Mouse (Mus musculus) stomach, postnatal 0 days (tissue): ENCODE results near the gene Ryr1. TPM values are rescaled to one million over a fixed set of nuclear protein-coding genes. Genes with fewer than 3 reads are reported as not detected.
"Not testable (repeated sequence)": the region's sequence is repeated elsewhere in the genome, so short reads cannot be mapped to it uniquely, and the experiment has no call there.

Experiments used
- ATAC-seq: fragments of 200-750 bp; cut with Nextera tagmentation; 2 replicates; pipeline ENCODE4 v1.8.0; 2017; ENCODE audit not compliant: low FRiP score, low TSS enrichment
- DNase-seq: peaks from one replicate; pipeline ENCODE4 v3.0.0-alpha.2; 2016; ENCODE audit warnings: low spot score
- H3K27ac ChIP-seq: fragments of 300-500 bp; sonication (generic); replicated peaks from 2 replicates; pipeline ENCODE4 v1.5.1; 2014; ENCODE audit warnings: mild to moderate bottlenecking, control low read depth
- H3K27me3 ChIP-seq: fragments of 300-500 bp; sonication (generic); 2 replicates; pipeline ENCODE4 v1.6.1; 2014; ENCODE audit warnings: low read length; ENCODE audit not compliant: control insufficient read depth, insufficient read depth
- H3K36me3 ChIP-seq: fragments of 300-500 bp; sonication (generic); 2 replicates; pipeline ENCODE4 v1.6.1; 2014; ENCODE audit warnings: low read length, mixed read lengths; ENCODE audit not compliant: control insufficient read depth, insufficient read depth
- H3K4me1 ChIP-seq: fragments of 300-500 bp; sonication (generic); replicated peaks from 2 replicates; pipeline ENCODE4 v1.6.1; 2014; ENCODE audit warnings: antibody characterized with exemption; ENCODE audit not compliant: control insufficient read depth, insufficient read depth
- H3K4me2 ChIP-seq: fragments of 300-500 bp; sonication (generic); replicated peaks from 2 replicates; pipeline ENCODE4 v1.6.1; 2014; ENCODE audit warnings: low read depth, mild to moderate bottlenecking, control low read depth, moderate library complexity
- H3K4me3 ChIP-seq: fragments of 300-500 bp; sonication (generic); 2 replicates; pipeline ENCODE4 v1.5.1; 2014; ENCODE audit warnings: low read depth, low read length, control low read depth
- H3K9ac ChIP-seq: fragments of 300-500 bp; sonication (generic); 2 replicates; pipeline ENCODE4 v1.6.1; 2014; ENCODE audit warnings: mild to moderate bottlenecking, low read length, control low read depth, mixed read lengths
- H3K9me3 ChIP-seq: fragments of 300-500 bp; sonication (generic); 2 replicates; pipeline ENCODE4 v1.6.1; 2016; ENCODE audit warnings: low read length; ENCODE audit not compliant: control insufficient read depth
- CTCF ChIP-seq: IDR thresholded peaks from 2 replicates; pipeline ENCODE4 v1.5.1; 2016; ENCODE audit warnings: antibody characterized with exemption, low read depth, mild to moderate bottlenecking, moderate library complexity
- EP300 ChIP-seq: optimal IDR thresholded peaks from 2 replicates; pipeline ENCODE3; 2016; ENCODE audit warnings: antibody characterized with exemption
- WGBS: fragments of 180-500 bp; shearing (Covaris S2); extraction: QIAGEN DNeasy Blood & Tissue Kit; methylation state at CpG from one replicate; pipeline ENCODE4 v1.1.7; 2014; 5-methylcytosine and 5-hydroxymethylcytosine counted together
- polyA plus RNA-seq: library from polyadenylated mRNA; unstranded; fragments of >200 nt; fragmentation: Nextera tagmentation; extraction: Ambion mirVana; gene quantifications from 2 replicates; pipeline ENCODE4 v1.2.1, GENCODE M21; 2015

Ryr1 gene
- polyA plus RNA-seq, 1 experiment from 2014 or later: 0.11 TPM

- no peak for ATAC-seq
- no peak overlapping the region for H3K27ac ChIP-seq
- no peaks in the 10 kb centered on the region for H3K27me3 ChIP-seq
- no peak overlapping the region for H3K9ac ChIP-seq
- H3K4me3 ChIP-seq: no peak overlapping the region
- H3K4me1 ChIP-seq: no peaks in the 10 kb centered on the region
- no peak for DNase-seq
- no peaks in the 10 kb centered on the region for H3K36me3 ChIP-seq
- H3K4me2 ChIP-seq: no peak overlapping the region
- H3K9me3 ChIP-seq: no peaks in the 10 kb centered on the region
- WGBS: 82% methylated on average over 12 of the region's 12 CpGs
- TF ChIP-seq EP300 (no peak), CTCF (no peak)
These were observed 54.4 kb downstream of the Ryr1 start for GRCm38 (mm10) chr7:29070364-29071168.

DNA sequence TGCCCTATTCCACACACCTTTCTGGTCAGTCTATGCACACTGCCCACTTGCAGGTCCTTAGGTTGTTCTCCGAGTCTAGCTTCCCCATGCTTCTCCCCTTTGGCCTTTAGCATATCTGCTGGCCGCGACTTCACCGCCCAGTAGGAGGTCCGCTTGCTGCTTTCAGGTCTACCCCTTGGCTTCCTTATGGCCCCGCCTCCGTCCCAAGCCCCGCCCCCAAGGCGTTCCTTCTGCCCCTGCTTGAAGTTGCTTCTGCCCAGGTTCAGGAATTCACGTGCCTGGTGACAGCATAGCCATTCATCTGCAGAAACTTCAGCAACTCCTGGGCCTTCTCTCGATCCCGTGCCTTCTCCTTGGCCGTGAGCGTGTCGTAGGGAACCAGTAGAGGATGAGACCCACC, 57.2 kb downstream of the Ryr1 start:
- peak; percentile 83 for DNase-seq
- Histone ChIP-seq H3K27me3 (no peaks in the 10 kb centered on the region), H3K4me3 (no peak overlapping the region), H3K36me3 (no peaks in the 10 kb centered on the region), H3K27ac (no peak overlapping the region), H3K9me3 (no peaks in the 10 kb centered on the region), H3K4me2 (no peak overlapping the region), H3K9ac (no peak overlapping the region), H3K4me1 (no peaks in the 10 kb centered on the region)
- 10% methylated on average over 15 of the region's 15 CpGs for WGBS
- TF ChIP-seq CTCF (no peak), EP300 (no peak)
- peak; percentile 44; the same call in 1 of the 2 replicates for ATAC-seq

GRCm38 (mm10) chr7:29063476-29063875, 61.5 kb downstream of the Ryr1 start:
- not testable (repeated sequence) for DNase-seq, H3K36me3 ChIP-seq, H3K4me1 ChIP-seq, H3K27ac ChIP-seq, H3K4me3 ChIP-seq, H3K4me2 ChIP-seq, ATAC-seq, H3K9me3 ChIP-seq, H3K9ac ChIP-seq, H3K27me3 ChIP-seq
- WGBS: 64% methylated on average over 7 of the region's 7 CpGs

DNA sequence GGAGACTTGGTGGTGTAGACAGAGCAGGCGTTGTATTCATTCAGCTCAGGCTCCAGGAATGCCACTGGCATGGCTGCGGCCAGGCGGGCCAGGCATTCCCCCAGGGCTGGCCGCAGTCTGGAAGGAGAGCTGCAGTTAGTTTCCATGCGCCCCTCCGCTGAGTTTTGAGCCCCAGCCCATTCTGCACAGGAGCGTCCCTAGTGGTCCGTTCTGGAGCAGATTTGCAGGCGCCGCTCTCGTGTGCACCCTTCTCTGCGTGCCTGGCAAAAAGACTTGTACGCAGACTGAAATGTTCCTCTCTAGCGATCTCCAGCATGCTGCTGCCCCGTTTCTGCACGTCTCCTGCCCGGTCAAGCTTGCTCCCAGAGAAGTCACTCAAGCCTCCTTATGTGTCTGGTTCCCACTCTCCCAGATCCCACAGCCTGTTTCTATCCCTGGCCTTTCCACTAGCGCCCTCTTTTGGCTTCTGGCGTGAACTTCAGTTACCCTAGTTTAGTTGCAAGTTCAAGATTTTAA, 63.4 kb downstream of the Ryr1 start:
- 10% methylated on average over 19 of the region's 19 CpGs for WGBS
- ATAC-seq (0 out of 2 replicates have a peak, but pooled peaks have one; percentile 19), DNase-seq (peak; percentile 37)
- H3K27me3 ChIP-seq: no peaks in the 10 kb centered on the region
- no peak overlapping the region for H3K4me2 ChIP-seq
- no peak overlapping the region for H3K9ac ChIP-seq
- H3K9me3 ChIP-seq: no peaks in the 10 kb centered on the region
- H3K36me3 ChIP-seq: no peaks in the 10 kb centered on the region
- no peak overlapping the region for H3K27ac ChIP-seq
- TF ChIP-seq EP300: no peak
- TF ChIP-seq CTCF: peak; percentile 64
- H3K4me3 ChIP-seq: no peak overlapping the region
- no peaks in the 10 kb centered on the region for H3K4me1 ChIP-seq

- Histone ChIP-seq H3K27ac (no peak overlapping the region), H3K9ac (no peak overlapping the region), H3K27me3 (no peaks in the 10 kb centered on the region), H3K4me3 (no peak overlapping the region), H3K4me1 (no peaks in the 10 kb centered on the region), H3K36me3 (no peaks in the 10 kb centered on the region), H3K9me3 (no peaks in the 10 kb centered on the region), H3K4me2 (no peak overlapping the region)
- TF ChIP-seq EP300 (no peak), CTCF (no peak)
- DNase-seq: no peak
- no peak for ATAC-seq
- WGBS: 76% methylated on average over 19 of the region's 19 CpGs
These were observed 65.5 kb downstream of the Ryr1 start for GRCm38 (mm10) chr7:29059445-29059844.

- no peak overlapping the region for H3K4me3 ChIP-seq
- 4% methylated on average over 19 of the region's 19 CpGs for WGBS
- DNase-seq (peak; percentile 71), ATAC-seq (peak; percentile 55; the same call in 1 of the 2 replicates)
- no peaks in the 10 kb centered on the region for H3K4me1 ChIP-seq
- no peak overlapping the region for H3K4me2 ChIP-seq
- H3K27me3 ChIP-seq: no peaks in the 10 kb centered on the region; the same call in 1 of the 2 replicates
- H3K27ac ChIP-seq: no peak overlapping the region
- no peaks in the 10 kb centered on the region for H3K9me3 ChIP-seq
- H3K36me3 ChIP-seq: no peaks in the 10 kb centered on the region
- no peak overlapping the region for H3K9ac ChIP-seq
- TF ChIP-seq EP300 (no peak), CTCF (no peak)
These were observed 72.2 kb downstream of the Ryr1 start for GRCm38 (mm10) chr7:29052821-29053220.
